Mouse (Mus musculus) ZHBTc4 (cell line): ENCODE results near the gene Ttyh2.

ENCODE experiments used
- DNase-seq: peaks from one replicate; pipeline ENCODE4 v3.0.0-alpha.2; 2011; ENCODE audit warnings: low read depth, low spot score

Gene Ttyh2

GRCm38 (mm10) chr11:114675341-114675825 lies at the start of gene Ttyh2:
Ttyh2 (plus strand) TSS chr11:114675431.
- peak; percentile 96 for DNase-seq

GRCm38 (mm10) chr11:114626071-114626690 lies 49.0 kb upstream of the Ttyh2 start:
- no peak for DNase-seq

DNA sequence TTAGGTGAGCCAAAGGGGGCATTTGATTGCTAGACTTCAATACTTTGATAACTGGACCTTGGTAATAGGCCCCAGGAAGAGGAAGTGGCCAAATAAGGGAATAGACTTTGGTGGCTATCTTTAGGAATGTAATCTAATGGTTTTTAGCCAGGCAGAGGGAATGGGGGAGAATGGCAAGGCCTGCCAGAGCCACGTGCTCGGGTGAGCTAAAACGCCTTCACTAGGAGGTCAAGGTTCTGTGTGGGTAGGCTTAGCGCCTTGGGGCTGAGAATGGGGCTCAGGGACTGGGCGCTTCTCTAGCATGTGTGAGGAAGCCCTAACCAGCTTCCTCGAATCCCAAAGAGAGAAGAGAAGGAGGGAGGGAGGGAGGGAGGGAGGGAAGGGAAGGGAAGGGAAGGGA lies 48.2 kb upstream of the Ttyh2 start:
- DNase-seq, result no peak

DNA sequence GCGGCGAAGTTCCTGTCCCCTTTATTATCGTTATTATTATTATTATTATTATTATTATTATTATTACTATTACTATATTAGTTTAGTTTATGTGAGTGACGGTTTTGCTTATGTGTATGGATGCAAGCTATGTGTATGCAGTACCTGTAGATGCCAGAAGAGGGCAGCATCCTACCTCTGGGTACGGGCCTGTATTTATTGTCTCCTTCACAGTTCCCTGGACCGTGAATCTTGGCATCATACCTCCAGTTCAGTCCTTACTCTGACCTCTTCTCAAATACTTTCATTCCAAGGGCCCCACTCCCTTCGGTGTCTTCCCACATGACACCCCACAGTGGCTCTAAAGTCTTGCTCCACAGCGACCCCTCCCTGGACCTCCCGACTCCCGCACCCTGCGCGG lies 47.2 kb upstream of the Ttyh2 start:
- peak; percentile 84 for DNase-seq

DNA sequence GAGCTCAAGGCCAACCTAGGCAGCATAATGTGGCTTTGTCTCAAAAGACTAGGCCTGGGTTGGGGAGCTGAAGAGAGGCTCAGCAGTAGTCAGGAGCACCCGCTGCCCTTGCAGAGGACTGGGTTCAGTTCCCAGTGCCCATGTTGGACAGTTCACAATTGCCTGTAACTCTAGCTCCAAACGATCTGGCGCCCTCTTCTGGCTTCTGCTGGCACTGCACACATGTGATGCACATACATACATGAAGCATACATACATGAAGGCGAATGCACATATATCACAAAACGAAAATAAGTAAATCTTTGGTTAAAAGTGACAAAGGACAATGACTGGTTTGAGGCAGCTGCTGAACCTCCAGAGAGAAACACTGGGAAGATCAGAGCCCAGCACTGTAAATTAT lies 45.2 kb upstream of the Ttyh2 start:
- DNase-seq, result peak; percentile 77

- no peak for DNase-seq
Observed at GRCm38 (mm10) chr11:114632266-114632665, 43.0 kb upstream of the Ttyh2 start.

- DNase-seq, result peak; percentile 95
Observed at GRCm38 (mm10) chr11:114636292-114636691, 38.9 kb upstream of the Ttyh2 start.

DNA sequence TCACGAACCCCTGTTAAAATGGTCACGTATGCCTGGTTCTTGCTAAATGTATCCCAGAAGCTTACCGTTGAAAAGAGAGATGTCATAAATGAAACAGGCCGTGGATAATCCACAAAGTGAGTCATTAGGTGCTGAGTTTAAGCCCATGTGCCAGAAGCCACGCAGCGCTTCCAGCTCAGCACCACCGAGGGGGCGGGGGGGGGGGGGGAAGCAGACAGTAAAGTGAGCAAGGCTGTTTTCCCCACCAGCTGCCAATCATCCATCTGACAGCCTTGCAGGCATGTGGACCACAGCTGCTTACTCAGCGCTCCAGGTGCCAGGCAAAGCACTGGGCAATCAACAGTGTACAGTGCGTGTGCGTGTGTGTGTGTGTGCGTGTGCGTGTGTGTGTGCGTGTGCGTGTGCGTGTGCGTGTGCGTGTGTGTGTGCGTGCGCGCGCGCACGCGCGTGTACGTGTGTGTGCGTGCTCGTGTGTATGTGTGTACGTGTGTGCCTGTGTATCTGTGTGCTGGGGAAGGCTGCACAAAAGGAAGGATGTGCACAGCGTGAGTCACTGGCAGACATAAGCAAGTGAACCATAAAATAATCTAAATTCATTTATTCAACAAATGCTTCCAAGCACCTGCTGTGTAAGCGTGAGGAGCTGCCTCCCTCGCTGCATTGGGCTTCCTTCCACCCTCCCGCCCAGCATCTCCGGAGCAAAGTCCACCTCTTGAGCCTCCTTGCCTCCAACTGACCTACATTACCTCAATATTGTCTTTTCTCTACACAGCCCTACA lies 38.3 kb upstream of the Ttyh2 start:
- no peak for DNase-seq

DNA sequence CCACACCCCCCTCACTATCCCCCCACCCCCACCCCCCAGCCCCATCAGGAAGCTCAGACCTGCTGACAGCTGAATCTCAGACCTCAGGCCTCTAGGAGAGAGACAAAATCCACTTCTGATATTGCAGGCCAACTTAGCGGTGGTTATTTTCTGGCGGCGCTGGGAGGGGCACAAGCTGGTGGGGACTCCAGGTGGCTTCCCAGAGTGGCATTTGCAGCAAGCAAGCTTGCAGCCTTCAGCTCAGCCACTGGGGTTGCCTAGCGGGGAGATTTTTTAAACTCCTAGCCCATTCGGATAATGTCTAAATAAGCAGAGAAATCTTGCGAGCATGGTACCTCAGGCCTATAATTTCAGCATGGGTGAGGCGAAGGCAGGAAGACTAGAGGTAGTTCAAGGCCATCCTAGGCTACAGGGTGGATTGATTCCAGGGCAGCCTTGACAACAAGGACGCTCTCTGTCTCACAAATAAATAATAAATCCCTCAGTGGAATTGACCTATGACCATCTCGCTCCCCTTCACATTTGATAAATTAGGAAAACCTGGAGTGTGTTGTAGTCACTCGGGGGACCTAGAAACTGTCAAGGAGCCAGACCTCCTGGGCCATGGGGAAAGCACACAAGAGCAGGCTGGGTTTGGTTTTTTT lies 36.5 kb upstream of the Ttyh2 start:
- DNase-seq, result no peak

- peak; percentile 51 for DNase-seq
Observed at GRCm38 (mm10) chr11:114639681-114640103, 35.5 kb upstream of the Ttyh2 start.

GRCm38 (mm10) chr11:114640658-114641057 lies 34.6 kb upstream of the Ttyh2 start:
- peak; percentile 58 for DNase-seq

GRCm38 (mm10) chr11:114641136-114641535 lies 34.1 kb upstream of the Ttyh2 start:
- DNase-seq, result no peak

GRCm38 (mm10) chr11:114642184-114642583 lies 33.0 kb upstream of the Ttyh2 start:
- DNase-seq, result peak; percentile 73

GRCm38 (mm10) chr11:114642926-114643325 lies 32.3 kb upstream of the Ttyh2 start:
- DNase-seq, result no peak

GRCm38 (mm10) chr11:114644122-114644521 lies 31.1 kb upstream of the Ttyh2 start:
- no peak for DNase-seq

- DNase-seq, result no peak
Observed at GRCm38 (mm10) chr11:114649510-114649909, 25.7 kb upstream of the Ttyh2 start.

DNA sequence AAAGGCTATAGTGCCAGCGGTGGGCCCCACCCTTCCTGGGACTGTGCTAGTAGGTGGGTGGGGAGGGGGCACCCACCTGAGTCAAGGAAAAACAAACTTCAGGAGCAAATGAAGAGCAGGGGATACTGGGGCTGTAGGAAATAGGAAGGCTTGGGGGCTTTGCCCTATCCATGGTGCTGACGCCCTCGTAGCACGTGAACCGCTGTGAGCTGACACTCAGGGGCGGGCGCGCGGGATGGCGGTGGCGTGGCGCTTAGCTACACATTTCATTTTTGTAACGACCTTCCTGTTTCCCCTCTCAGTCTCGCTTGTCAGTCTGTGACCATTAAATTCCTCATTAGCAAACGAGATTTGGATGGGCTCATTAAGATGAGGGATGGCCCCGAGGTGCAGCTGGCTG lies 22.7 kb upstream of the Ttyh2 start:
- DNase-seq, result peak; percentile 63

- no peak for DNase-seq
Observed at GRCm38 (mm10) chr11:114653664-114654063, 21.6 kb upstream of the Ttyh2 start.

DNA sequence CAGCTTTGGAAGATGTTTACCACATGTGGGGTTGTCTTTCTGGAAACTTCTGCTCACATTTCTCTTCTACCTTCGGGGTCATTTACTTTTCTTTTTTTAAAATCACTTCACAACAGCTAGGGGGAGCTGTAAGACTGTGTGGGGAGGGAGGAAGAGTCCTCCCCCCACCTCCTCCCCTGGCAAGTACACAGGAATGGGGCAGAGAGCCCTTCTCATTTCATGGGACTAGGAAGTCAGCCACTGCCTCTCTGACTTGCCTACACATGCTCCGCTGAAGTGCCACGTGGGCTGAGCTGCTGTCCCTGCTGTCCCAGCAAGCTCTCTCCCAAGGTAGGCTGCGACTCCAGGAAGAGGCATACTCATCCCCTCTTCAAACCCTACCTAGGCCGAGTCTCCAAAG lies 20.7 kb upstream of the Ttyh2 start:
- DNase-seq, result peak; percentile 60

DNA sequence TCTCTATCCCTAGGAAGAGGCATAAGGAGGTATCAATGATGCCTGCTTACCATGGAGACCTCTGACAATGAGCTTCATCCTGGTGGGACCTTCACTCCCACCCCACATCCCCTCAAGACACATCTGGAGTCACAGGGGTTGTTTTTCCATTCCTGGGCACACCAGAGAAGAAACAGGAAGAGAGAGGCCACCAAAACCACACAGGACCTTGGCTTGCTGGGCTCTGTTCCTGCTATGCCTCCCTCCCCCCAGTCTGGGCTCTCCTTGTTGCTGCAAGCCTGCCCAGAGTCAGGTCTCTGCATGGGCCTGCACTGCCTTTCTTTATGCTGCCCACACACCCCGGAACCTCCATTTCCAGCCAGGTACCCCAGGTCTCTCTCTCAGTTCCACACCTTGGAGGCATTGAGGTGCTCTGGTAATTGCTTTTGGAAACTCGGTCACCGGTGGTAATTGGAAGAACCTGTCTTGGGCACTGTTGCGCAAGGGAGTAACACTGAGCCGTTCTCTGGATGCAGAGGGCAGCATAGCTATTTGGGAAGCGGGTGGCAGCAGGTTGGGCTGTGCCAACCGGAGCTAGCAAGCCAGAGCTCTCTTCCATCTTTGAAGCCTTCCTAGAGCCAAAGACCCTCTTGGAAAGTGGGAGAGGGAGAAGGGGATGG lies 19.8 kb upstream of the Ttyh2 start:
- DNase-seq, result no peak

DNA sequence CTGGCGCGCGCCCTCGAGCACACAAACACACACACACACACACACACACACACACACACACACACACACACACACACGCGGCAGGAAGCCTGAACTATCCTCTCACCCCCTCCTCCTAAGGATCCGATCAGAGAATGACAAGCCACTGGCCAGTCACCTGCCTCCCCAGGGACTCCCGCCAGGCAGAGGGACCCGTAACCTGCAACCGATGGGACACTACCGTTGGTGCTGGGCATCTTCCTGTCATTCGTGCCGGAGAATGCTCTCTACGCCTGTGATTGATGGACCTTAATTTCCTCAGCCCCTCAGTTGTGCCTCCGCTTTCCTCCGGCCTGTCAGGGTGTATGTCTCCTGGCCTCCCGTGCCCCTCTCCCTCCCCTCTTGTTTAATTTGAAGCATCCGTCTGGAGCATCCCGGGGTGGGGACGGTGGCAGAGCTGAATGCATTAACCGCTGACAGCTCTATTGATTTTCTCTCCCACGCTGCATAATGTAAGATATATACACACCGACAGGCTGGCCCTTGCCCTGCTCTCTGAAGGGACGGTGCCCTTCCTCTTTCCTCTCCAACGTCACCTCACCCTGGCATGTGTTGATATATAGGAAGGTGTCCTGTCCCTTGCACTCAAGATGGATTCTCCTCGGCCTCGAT lies 18.1 kb upstream of the Ttyh2 start:
- no peak for DNase-seq
